Mouse (Mus musculus): ENCODE data around the gene Iqcn. TPM values are rescaled to one million over a fixed set of nuclear protein-coding genes. Genes with fewer than 3 reads are reported as not detected.

Iqcn gene
- polyA plus RNA-seq, 1 experiment from 2014 or later = not detected

GRCm38 (mm10) chr8:70764026-70764425, 60.8 kb downstream of the Iqcn start:
- Histone ChIP-seq H3K9ac (ENCODE audit: low read depth, low read length) (no peak overlapping the region), H3K4me3 (ENCODE audit: low read depth, low read length) (no peak overlapping the region), H3K27ac (replicated peaks; ENCODE audit: low read depth, low read length) (no peak overlapping the region), H3K9me3 (ENCODE audit: control insufficient read depth, low read length) (no peaks in the 10 kb centered on the region), H3K27me3 (replicated peaks; ENCODE audit: control insufficient read depth, insufficient read depth, low read length) (no peaks in the 10 kb centered on the region), H3K4me2 (ENCODE audit: low read depth, low read length) (no peak overlapping the region), H3K4me1 (ENCODE audit: control insufficient read depth, insufficient read depth, low read length) (peaks cover 18% of the 10 kb centered on the region), H3K36me3 (ENCODE audit: control insufficient read depth, insufficient read depth, low read length) (peaks cover 28% of the 10 kb centered on the region)
- no peak for DNase-seq (ENCODE audit: low spot score)
- WGBS = 81% methylated on average over 8 of the region's 8 CpGs
- ATAC-seq (ENCODE audit: low read depth) = no peak

- WGBS = 91% methylated on average over 13 of the region's 13 CpGs
- no peak for DNase-seq (ENCODE audit: low spot score)
- H3K27ac ChIP-seq (replicated peaks; ENCODE audit: low read depth, low read length) = no peak overlapping the region
- no peak overlapping the region for H3K9ac ChIP-seq (ENCODE audit: low read depth, low read length)
- H3K36me3 ChIP-seq (ENCODE audit: control insufficient read depth, insufficient read depth, low read length) = peaks cover 34% of the 10 kb centered on the region
- no peak overlapping the region for H3K4me3 ChIP-seq (ENCODE audit: low read depth, low read length)
- no peak overlapping the region for H3K4me2 ChIP-seq (ENCODE audit: low read depth, low read length)
- H3K27me3 ChIP-seq (replicated peaks; ENCODE audit: control insufficient read depth, insufficient read depth, low read length) = no peaks in the 10 kb centered on the region
- peaks cover 17% of the 10 kb centered on the region for H3K4me1 ChIP-seq (ENCODE audit: control insufficient read depth, insufficient read depth, low read length)
- no peaks in the 10 kb centered on the region for H3K9me3 ChIP-seq (ENCODE audit: control insufficient read depth, low read length)
- no peak for ATAC-seq (ENCODE audit: low read depth)
Measured at GRCm38 (mm10) chr8:70764676-70765075, 61.4 kb downstream of the Iqcn start.

- H3K9me3 ChIP-seq (ENCODE audit: control insufficient read depth, low read length) = no peaks in the 10 kb centered on the region
- H3K4me1 ChIP-seq (ENCODE audit: control insufficient read depth, insufficient read depth, low read length) = peaks cover 11% of the 10 kb centered on the region
- H3K27me3 ChIP-seq (replicated peaks; ENCODE audit: control insufficient read depth, insufficient read depth, low read length) = no peaks in the 10 kb centered on the region
- no peak for ATAC-seq (ENCODE audit: low read depth)
- DNase-seq (ENCODE audit: low spot score) = no peak
- peak overlapping the region; percentile 56 for H3K9ac ChIP-seq (ENCODE audit: low read depth, low read length)
- H3K27ac ChIP-seq (replicated peaks; ENCODE audit: low read depth, low read length) = no peak overlapping the region
- 78% methylated on average over 9 of the region's 9 CpGs for WGBS
- H3K4me2 ChIP-seq (ENCODE audit: low read depth, low read length) = peak overlapping the region; percentile 86
- peaks cover 41% of the 10 kb centered on the region for H3K36me3 ChIP-seq (ENCODE audit: control insufficient read depth, insufficient read depth, low read length)
- H3K4me3 ChIP-seq (ENCODE audit: low read depth, low read length) = peak overlapping the region; percentile 41
Measured at GRCm38 (mm10) chr8:70765329-70765728, 62.1 kb downstream of the Iqcn start.

- 3% methylated on average over 30 of the region's 34 CpGs for WGBS
- peaks cover 11% of the 10 kb centered on the region for H3K4me1 ChIP-seq (ENCODE audit: control insufficient read depth, insufficient read depth, low read length)
- no peak overlapping the region for H3K27ac ChIP-seq (replicated peaks; ENCODE audit: low read depth, low read length)
- no peaks in the 10 kb centered on the region for H3K27me3 ChIP-seq (replicated peaks; ENCODE audit: control insufficient read depth, insufficient read depth, low read length)
- H3K36me3 ChIP-seq (ENCODE audit: control insufficient read depth, insufficient read depth, low read length) = peaks cover 47% of the 10 kb centered on the region
- DNase-seq (ENCODE audit: low spot score) = no peak
- H3K9ac ChIP-seq (ENCODE audit: low read depth, low read length) = peak overlapping the region; percentile 56
- ATAC-seq (ENCODE audit: low read depth) = no peak
- peak overlapping the region; percentile 86 for H3K4me2 ChIP-seq (ENCODE audit: low read depth, low read length)
- H3K4me3 ChIP-seq (ENCODE audit: low read depth, low read length) = peak overlapping the region; percentile 41
- H3K9me3 ChIP-seq (ENCODE audit: control insufficient read depth, low read length) = no peaks in the 10 kb centered on the region
Measured at GRCm38 (mm10) chr8:70765838-70766570, 62.7 kb downstream of the Iqcn start.

GRCm38 (mm10) chr8:70766571-70767440, 63.5 kb downstream of the Iqcn start:
- ATAC-seq (ENCODE audit: low read depth) = peak; percentile 58
- Histone ChIP-seq H3K9me3 (ENCODE audit: control insufficient read depth, low read length) (no peaks in the 10 kb centered on the region), H3K27me3 (replicated peaks; ENCODE audit: control insufficient read depth, insufficient read depth, low read length) (no peaks in the 10 kb centered on the region), H3K4me2 (ENCODE audit: low read depth, low read length) (peak overlapping the region; percentile 86), H3K36me3 (ENCODE audit: control insufficient read depth, insufficient read depth, low read length) (peaks cover 55% of the 10 kb centered on the region), H3K9ac (ENCODE audit: low read depth, low read length) (peak overlapping the region; percentile 56), H3K4me3 (ENCODE audit: low read depth, low read length) (peak overlapping the region; percentile 41), H3K27ac (replicated peaks; ENCODE audit: low read depth, low read length) (0 out of 2 replicates have a peak overlapping the region, but pooled peaks have one; percentile 33), H3K4me1 (ENCODE audit: control insufficient read depth, insufficient read depth, low read length) (peaks cover 5% of the 10 kb centered on the region; the same call in 1 of the 2 replicates)
- peak; percentile 88 for DNase-seq (ENCODE audit: low spot score)
- WGBS = 7% methylated on average over 20 of the region's 21 CpGs

Other genes with a start within 250 kb of the Iqcn start
- gene Klhl26, start 226.5 kb upstream of the Iqcn start, polyA plus RNA-seq (2014; fragmentation: Nextera tagmentation; extraction: Ambion mirVana) = 18.7 and 21.5 TPM in 2 replicates
- 10.2 and 14.5 TPM in 2 replicates for gene Tmem59l, start 216.1 kb upstream of the Iqcn start, polyA plus RNA-seq (2014; fragmentation: Nextera tagmentation; extraction: Ambion mirVana)
- 67.3 and 68.1 TPM in 2 replicates for gene Crlf1, start 210.3 kb upstream of the Iqcn start, polyA plus RNA-seq (2014; fragmentation: Nextera tagmentation; extraction: Ambion mirVana)
- 144 and 148 TPM in 2 replicates for gene Rex1bd, start 196.7 kb upstream of the Iqcn start, polyA plus RNA-seq (2014; fragmentation: Nextera tagmentation; extraction: Ambion mirVana)
- 991 and 1,091 TPM in 2 replicates for gene Uba52, start 192.7 kb upstream of the Iqcn start, polyA plus RNA-seq (2014; fragmentation: Nextera tagmentation; extraction: Ambion mirVana)
- gene Fkbp8, start 175.7 kb upstream of the Iqcn start, polyA plus RNA-seq (2014; fragmentation: Nextera tagmentation; extraction: Ambion mirVana) = 202 and 234 TPM in 2 replicates
- gene Kxd1, start 175.5 kb upstream of the Iqcn start, polyA plus RNA-seq (2014; fragmentation: Nextera tagmentation; extraction: Ambion mirVana) = 51.0 and 59.8 TPM in 2 replicates
- 17.3 and 21.7 TPM in 2 replicates for gene Ell, start 164.0 kb upstream of the Iqcn start, polyA plus RNA-seq (2014; fragmentation: Nextera tagmentation; extraction: Ambion mirVana)
- gene Isyna1, start 109.1 kb upstream of the Iqcn start, polyA plus RNA-seq (2014; fragmentation: Nextera tagmentation; extraction: Ambion mirVana) = 94.5 and 107 TPM in 2 replicates
- 120 and 132 TPM in 2 replicates for gene Ssbp4, start 94.6 kb upstream of the Iqcn start, polyA plus RNA-seq (2014; fragmentation: Nextera tagmentation; extraction: Ambion mirVana)
- gene Lrrc25, start 87.3 kb upstream of the Iqcn start, polyA plus RNA-seq (2014; fragmentation: Nextera tagmentation; extraction: Ambion mirVana) = 1.8 and 2.3 TPM in 2 replicates
- 0.28 and 0.29 TPM in 2 replicates for gene Gdf15, start 71.0 kb upstream of the Iqcn start, polyA plus RNA-seq (2014; fragmentation: Nextera tagmentation; extraction: Ambion mirVana)
- gene Pgpep1, start 43.1 kb upstream of the Iqcn start, polyA plus RNA-seq (2014; fragmentation: Nextera tagmentation; extraction: Ambion mirVana) = 59.8 and 62.7 TPM in 2 replicates
- 199 and 223 TPM in 2 replicates for gene Lsm4, start 30.2 kb upstream of the Iqcn start, polyA plus RNA-seq (2014; fragmentation: Nextera tagmentation; extraction: Ambion mirVana)
- gene Jund, start 4.5 kb upstream of the Iqcn start, polyA plus RNA-seq (2014; fragmentation: Nextera tagmentation; extraction: Ambion mirVana) = 103 and 121 TPM in 2 replicates
- gene Gm3336, start 15.1 kb downstream of the Iqcn start, polyA plus RNA-seq (2014; fragmentation: Nextera tagmentation; extraction: Ambion mirVana) = not detected in 2 replicates
- 0.16 and 0.22 TPM in 2 replicates for gene Pde4c, start 20.3 kb downstream of the Iqcn start, polyA plus RNA-seq (2014; fragmentation: Nextera tagmentation; extraction: Ambion mirVana)
- 36.3 and 39.0 TPM in 2 replicates for gene Rab3a, start 51.2 kb downstream of the Iqcn start, polyA plus RNA-seq (2014; fragmentation: Nextera tagmentation; extraction: Ambion mirVana)
- 34.2 and 36.5 TPM in 2 replicates for gene Mpv17l2, start 57.5 kb downstream of the Iqcn start, polyA plus RNA-seq (2014; fragmentation: Nextera tagmentation; extraction: Ambion mirVana)
- gene Pik3r2, start 73.3 kb downstream of the Iqcn start, polyA plus RNA-seq (2014; fragmentation: Nextera tagmentation; extraction: Ambion mirVana) = 61.5 and 70.3 TPM in 2 replicates
- gene Mast3, start 101.6 kb downstream of the Iqcn start, polyA plus RNA-seq (2014; fragmentation: Nextera tagmentation; extraction: Ambion mirVana) = 13.5 and 14.9 TPM in 2 replicates
- gene Il12rb1, start 105.0 kb downstream of the Iqcn start, polyA plus RNA-seq (2014; fragmentation: Nextera tagmentation; extraction: Ambion mirVana) = 0.07 and 0.19 TPM in 2 replicates
- 5.4 and 5.8 TPM in 2 replicates for gene Arrdc2, start 136.3 kb downstream of the Iqcn start, polyA plus RNA-seq (2014; fragmentation: Nextera tagmentation; extraction: Ambion mirVana)
- 2.9 and 3.4 TPM in 2 replicates for gene Kcnn1, start 159.8 kb downstream of the Iqcn start, polyA plus RNA-seq (2014; fragmentation: Nextera tagmentation; extraction: Ambion mirVana)
- gene Ccdc124, start 170.5 kb downstream of the Iqcn start, polyA plus RNA-seq (2014; fragmentation: Nextera tagmentation; extraction: Ambion mirVana) = 87.1 and 91.3 TPM in 2 replicates
- 0.42 and 0.58 TPM in 2 replicates for gene Slc5a5, start 189.3 kb downstream of the Iqcn start, polyA plus RNA-seq (2014; fragmentation: Nextera tagmentation; extraction: Ambion mirVana)
- gene Rpl18a, start 194.0 kb downstream of the Iqcn start, polyA plus RNA-seq (2014; fragmentation: Nextera tagmentation; extraction: Ambion mirVana) = 5,430 and 5,481 TPM in 2 replicates
- gene Map1s, start 202.5 kb downstream of the Iqcn start, polyA plus RNA-seq (2014; fragmentation: Nextera tagmentation; extraction: Ambion mirVana) = 41.3 and 49.7 TPM in 2 replicates